Mouse (Mus musculus) ovary, postnatal 10 days (tissue): ENCODE measurements around the gene Mid1.

Experiments used
- DNase-seq: peaks from one replicate; pipeline ENCODE4 v3.0.0; 2022; ENCODE audit warnings: low spot score

Gene Mid1

DNA sequence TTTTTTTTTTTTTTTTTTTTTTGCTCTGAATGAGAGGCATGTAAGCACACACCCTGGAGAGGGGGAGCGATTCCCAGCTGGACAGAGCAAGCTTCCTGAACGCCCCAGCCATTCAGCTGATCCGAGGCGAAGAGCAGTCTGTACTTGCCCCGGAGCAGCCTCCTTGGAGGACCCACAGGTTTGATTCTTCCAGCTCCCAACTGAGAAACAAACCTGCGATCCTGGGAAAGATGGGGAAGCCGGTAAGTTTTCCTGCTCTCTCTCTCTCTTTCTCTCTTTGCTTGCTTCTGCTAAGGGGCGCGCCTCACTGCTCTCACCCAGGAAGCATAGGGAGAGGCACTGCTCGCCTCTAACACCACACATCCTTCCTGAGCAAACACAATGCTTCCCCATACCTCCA lies at the start of gene Mid1:
TSS of gene Mid1 (plus strand) at position 69 of the 400 bp plus-strand sequence.
- no peak for DNase-seq

DNA sequence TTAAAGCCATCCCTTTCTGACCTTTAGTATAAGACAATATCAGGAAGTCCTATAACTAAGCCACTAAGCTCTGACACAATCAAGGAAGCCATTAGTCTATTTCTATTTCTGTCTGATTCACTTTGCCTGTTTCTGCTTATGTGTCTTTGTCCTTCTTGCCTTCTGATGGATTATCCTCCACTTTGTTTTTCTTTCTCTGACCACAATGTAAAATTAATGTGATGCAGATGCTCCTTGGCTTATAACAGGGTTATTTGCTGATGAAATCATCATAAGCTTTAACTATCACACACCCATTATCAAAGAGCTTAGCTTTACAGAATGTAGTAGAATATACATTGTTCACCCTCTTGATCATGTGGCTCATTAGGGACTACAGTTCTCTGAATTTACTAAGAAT lies 11.9 kb upstream of the Mid1 start:
- no peak for DNase-seq

DNA sequence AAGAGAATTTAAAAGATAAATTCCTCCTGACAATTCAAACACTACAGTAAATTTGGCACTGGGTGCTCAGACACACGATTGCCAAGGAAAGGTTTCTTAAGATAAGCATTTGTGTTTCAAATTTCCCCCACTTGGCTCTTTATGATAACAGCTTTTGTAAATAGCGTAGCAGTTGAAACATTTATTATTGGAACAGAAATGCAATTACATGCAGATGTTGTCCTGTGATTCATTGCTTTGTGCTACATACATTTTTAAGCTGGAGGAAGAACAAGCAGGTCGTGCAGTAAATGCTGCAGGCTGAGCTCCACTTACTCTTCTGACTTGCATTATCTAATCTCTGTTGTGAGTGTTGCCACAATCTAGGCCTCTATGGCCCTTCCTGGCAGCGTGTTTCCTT lies 8.7 kb upstream of the Mid1 start:
- no peak for DNase-seq

GRCm38 (mm10) chrX:169685731-169686130 lies 732 bp downstream of the Mid1 start:
- DNase-seq, result no peak

GRCm38 (mm10) chrX:169691217-169691616 lies 6.2 kb downstream of the Mid1 start:
- no peak for DNase-seq

GRCm38 (mm10) chrX:169691675-169692074 lies 6.7 kb downstream of the Mid1 start:
- no peak for DNase-seq

DNA sequence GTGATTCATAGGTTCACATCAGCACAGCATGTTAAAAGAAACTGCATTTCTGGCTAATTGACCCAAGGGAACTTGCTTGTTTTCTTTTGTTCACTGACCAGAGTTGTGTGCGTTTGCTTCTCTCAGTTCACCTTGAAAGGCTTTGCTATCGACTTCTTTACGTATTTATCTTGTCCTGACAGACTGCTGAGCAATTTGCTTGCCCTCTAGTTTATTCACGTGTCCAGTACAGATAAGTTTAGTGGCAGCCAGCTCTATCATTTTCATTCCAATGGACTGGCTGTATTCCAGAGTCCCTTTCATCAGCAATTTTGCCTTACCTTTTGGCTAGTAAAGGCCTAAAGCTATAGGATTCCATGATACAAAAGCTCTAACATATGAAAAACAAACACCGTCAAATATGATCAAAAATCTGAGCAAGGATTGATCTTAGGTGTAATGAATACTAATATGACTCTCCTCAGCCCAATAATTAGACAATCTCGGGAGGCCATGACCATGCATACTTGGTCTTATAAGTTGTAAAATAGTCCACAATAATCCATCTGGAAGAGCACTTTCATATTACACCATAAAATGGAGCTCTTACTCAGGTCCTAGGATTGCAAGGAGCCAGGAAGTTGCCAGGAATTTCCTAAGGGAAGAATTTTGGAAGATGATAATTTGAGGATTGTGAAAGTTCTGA lies 7.4 kb downstream of the Mid1 start:
- DNase-seq, result no peak

GRCm38 (mm10) chrX:169704016-169704602 lies 19.1 kb downstream of the Mid1 start:
- DNase-seq, result no peak

DNA sequence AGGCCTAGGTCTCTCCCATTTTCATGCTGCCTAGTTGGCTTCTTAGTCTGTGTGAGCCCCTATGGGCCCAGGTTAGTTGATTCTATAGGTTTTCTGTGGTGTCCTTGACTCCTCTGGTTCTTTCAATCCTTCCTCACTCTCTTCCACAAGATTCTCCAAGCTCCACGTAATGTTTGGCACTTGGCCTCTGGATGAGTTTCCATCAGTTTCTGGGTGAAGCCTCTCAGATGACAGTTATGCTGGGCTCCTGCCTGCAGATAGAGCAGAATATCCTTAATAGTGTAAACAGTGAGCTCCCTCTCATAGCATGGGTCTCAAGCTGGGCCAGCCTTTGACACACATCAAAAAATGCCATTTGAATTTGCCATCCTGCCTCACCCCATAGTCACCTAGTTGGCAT lies 38.5 kb downstream of the Mid1 start:
- DNase-seq, result no peak

DNA sequence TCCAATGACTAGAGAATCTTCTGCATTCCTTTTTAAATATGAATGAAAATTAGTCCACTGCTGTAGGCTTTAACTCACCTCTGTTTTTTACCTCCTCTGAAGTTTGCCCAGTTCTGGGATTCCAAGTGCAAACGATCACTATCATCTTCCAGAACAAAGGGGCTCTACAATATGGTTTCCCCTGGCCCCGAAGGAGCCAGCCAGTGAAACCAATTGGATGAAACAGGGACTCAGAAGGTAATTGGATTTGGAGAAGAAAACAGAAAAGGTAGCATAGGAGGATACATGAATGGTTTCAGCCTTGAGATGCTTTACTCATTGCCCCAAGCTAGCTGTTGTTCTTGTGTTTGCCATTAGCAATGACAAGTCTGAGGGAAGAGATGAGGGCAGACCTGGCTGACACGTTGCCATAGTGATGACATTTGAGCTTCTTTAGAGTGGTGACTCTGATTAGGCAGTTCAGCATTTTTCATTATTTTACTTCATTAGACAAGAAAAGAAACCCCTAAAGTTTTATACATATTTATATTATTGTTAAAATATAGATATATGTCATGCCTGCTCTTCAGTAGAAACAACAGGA lies 50.5 kb downstream of the Mid1 start:
- DNase-seq, result no peak

- DNase-seq, result no peak
Measured at GRCm38 (mm10) chrX:169758001-169758400, 73.0 kb downstream of the Mid1 start.

DNA sequence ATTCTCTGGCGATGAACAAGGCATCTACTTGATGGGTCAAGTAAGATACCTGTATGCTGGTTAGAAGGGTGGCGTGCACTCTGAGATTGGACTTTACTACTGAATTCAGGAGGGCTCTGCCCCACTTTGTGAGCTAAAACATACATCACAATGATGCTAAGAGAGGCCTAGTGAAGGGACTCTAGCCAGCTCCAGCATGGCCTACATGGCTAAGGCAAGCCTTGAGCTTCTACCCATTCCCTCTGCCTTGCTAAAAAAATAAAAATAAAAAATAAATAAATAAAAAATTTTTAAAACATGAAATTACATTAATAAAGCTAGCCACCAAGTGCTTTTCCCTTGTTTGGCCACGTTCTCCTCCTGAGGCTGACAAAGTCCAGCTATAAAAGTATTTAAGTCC lies 94.5 kb downstream of the Mid1 start, which contains the start of gene 4933400A11Rik:
TSS of gene 4933400A11Rik (minus strand) at position 101 of the 400 bp plus-strand sequence.
- no peak for DNase-seq

GRCm38 (mm10) chrX:169789702-169790101 lies 104.7 kb downstream of the Mid1 start:
- DNase-seq, result no peak

- DNase-seq, result no peak
Measured at GRCm38 (mm10) chrX:169792879-169793278, 107.9 kb downstream of the Mid1 start.

DNA sequence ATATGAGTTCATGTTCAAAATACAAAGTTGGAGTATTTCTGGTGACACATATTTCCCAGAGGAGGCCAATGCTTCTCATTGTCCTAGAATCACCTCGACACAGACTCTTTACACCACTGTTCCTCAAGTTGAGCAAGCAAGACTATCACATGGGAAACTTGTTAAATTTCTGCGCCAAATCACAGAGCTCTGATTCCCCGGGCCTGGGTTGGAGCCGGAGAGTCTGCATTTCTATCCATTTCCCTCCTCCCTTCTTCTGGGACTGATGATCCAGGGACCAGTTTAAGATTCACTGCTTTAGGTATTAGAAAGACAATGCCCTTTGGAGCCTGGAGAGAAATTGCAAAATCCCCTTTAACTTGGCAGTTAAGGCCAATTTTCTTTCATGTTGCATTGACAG lies 109.4 kb downstream of the Mid1 start:
- DNase-seq, result no peak

DNA sequence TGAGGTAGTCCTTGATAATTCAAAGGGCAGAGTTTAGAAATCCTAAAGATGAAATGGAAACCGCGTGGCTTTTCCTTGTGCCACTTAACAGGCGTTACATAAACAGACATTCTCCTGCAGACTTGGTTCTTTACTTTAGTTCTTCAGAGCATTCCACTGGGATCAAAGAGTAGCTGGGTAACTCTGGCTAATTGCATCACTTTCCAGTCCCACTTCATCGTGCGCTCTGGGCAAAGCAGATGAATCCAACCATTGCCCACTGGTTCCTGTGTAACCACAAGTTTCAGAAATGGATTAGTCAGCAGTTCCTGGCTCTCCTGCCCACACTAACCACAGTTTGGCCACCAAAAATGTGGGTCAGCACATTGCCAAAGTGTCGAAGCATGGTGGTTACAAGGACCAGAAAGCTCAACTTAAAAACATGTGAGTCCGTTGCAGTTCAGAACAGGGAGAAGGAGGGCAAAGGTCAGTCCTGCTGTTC lies 109.9 kb downstream of the Mid1 start:
- no peak for DNase-seq

DNA sequence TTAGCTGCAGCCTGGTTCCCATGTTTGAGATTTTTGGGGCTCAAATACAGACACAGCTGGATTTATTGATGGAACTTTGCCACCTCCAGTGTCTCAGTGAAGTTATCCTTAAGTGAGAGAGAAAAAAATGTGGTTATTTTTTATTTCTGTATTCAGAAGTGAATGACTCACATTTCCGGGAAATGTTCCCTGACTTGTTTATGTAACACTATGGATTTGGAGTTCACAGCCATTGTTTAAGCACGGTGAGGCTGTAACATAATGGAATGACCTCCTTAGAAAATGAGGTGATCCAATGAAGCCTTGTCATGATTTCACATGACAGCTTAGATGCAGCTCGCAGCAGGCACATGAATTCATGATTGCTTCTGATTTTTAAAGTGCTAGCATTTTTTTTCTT lies 112.1 kb downstream of the Mid1 start:
- DNase-seq, result no peak

- no peak for DNase-seq
Measured at GRCm38 (mm10) chrX:169798987-169799680, 114.1 kb downstream of the Mid1 start.

DNA sequence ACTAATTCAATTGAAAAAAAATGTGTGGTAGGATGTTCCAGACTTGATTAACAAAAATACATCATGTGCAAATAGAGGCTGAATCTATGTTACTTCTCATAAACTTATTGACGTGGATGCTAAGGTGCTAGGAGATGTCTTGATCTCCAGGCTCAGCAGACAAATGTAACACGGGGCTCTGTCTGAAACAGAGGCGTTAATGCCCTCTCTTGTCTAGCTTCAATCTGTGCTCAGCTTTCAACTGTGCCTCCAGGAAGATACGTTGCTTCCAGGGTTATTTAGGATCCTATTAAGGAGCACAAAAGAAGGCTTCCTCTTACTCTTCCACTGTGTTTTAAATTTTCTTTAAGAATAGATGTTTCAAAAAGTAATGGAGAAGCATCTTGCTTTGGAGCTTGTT lies 115.2 kb downstream of the Mid1 start:
- DNase-seq, result no peak

GRCm38 (mm10) chrX:169805791-169806190 lies 120.8 kb downstream of the Mid1 start:
- DNase-seq, result no peak

- DNase-seq, result no peak
Measured at GRCm38 (mm10) chrX:169807744-169808143, 122.7 kb downstream of the Mid1 start.

DNA sequence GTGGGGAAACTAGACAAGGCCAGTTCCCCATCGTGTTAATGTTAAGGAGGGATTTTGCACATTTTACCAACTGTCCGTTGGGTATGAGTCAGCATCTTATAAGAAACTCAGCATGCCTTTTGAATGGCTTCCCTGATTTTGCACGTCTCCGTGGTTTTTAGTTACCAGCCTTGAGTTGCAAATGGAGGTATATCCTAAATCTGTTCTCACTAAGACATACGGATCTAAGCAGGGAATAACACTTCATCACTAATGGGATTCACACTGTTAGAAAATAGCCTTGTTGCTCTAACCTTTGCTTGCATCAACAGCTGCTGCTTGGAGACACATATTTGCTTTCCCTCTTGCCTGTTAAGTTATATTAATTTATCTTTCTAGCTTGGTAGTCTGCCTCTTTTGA lies 126.3 kb downstream of the Mid1 start:
- no peak for DNase-seq

- no peak for DNase-seq
Measured at GRCm38 (mm10) chrX:169811783-169812182, 126.8 kb downstream of the Mid1 start.
